Mouse (Mus musculus): Measurements from ENCODE around the gene Eif4b. TPM values are rescaled to one million over a fixed set of nuclear protein-coding genes. Genes with fewer than 3 reads are reported as not detected.

Eif4b gene
- total RNA-seq, 2 experiments from 2014 or later: 82.3 to 204 TPM

- peak; percentile 50 for ATAC-seq (ENCODE audit: poor library complexity, severe bottlenecking)
These were observed 42.2 kb downstream of the Eif4b start for GRCm38 (mm10) chr15:102115731-102116231.

DNA sequence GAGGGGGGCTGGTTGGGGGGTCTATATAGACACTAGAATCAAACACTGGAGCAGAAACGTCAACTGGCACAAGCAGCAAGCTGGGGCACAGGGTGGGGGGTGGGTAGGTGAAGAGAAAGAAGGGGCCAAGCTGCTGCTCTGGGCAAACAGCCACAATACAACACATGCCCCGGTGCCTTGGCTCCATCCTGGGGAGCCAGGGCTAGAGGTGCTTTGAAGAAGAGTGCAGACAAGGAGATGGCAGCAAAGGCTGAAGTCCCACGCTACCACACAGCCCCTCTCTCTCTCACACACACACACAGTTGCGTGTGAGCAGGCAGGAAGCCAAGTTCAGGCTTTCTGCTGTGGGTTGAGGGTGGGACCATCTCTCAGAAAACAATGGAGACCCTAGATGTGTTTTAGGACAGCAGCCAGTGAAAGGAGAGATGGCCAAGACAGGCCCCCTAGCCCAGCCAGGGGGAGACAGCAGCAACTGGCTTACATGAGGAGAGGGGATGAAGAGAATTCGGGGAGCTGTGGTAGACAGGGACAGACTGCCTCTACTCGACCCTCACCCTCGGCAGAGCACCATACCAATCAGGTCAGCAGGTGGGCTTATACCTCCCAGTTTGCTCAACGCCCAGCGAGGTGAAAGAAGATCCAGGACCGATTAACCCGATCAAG, 43.3 kb downstream of the Eif4b start:
- no peak for ATAC-seq (ENCODE audit: poor library complexity, severe bottlenecking)

DNA sequence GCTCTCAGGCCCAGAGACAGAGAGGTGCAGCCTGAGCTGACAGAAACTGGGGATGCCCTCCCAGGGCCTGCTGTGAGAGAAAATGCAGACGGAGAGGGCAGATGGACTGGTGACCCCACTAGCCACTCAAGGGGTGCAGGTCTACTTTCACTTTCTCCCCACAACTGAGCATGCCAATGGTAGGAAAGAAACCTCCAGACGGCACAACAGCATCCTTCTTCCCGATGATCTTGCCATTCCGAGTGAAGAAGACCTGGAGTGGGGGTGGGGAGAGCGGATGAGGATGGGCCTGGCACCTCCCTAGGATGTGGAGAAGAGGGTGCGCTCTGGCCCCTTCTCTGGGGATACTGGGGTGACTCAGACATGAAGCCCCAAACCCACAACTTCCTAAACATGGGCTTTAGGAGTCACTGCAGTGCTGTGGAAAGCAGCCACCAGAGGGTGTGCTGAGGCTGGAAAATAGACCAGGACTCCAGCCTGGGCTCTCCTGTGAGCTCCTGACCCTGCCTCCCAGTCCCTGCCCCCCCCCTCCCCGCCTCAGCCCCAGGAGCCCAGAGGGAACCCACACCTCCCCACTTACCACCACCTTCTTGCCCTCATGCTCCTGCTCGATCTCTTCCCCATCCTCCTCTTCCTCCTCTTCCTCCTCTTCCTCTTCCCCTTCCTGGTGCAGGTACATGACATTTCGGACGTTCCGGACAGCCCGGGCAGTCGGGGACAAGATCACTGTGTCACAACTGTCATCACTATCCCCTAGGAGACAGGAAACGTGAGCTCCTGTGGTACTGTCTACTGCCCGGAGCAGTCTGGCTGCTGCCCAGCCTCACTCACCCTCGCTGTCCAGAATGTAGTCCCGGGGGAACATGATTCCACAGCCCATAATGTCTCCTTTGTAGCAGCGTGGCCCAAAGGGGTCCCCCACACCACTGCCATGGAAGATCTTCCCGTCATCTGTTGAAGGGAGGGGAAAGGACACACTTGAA, 44.2 kb downstream of the Eif4b start:
- ATAC-seq (ENCODE audit: poor library complexity, severe bottlenecking): no peak

GRCm38 (mm10) chr15:102118591-102118990, 45.0 kb downstream of the Eif4b start:
- ATAC-seq (ENCODE audit: poor library complexity, severe bottlenecking): no peak

DNA sequence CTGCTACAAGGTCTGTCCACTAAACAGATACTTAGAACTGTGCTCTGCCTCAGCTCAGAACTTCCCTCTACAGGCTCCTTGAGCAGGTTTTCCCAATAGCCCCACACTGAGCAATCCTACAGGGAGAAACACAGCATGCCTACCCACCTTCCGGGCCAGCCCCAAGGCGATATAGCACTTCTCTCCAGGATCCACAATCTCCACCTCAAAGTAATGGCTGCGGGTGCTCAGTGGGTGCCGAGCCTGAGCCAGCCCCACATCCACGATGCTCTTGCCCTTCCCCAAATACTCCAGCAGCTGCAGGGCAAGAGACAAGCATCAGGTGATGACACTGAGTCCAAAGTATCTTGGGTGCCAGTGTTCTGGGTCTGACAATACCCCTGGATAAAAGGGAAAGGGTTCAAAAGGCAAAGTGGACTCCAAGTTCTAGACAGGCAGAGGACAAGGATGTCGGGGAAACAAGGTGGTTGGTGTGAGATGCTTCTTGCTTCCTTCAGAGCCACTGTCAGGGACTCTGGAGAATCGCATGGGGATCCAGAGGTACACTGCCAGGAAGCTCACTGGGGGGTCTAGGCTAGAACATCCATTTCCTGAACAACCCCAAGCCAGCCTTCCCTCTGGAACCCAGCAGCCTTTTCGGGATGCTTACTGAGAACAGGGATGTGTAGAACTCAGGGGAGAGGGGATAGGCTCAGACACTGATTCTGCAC, 45.7 kb downstream of the Eif4b start:
- no peak for ATAC-seq (ENCODE audit: poor library complexity, severe bottlenecking)

DNA sequence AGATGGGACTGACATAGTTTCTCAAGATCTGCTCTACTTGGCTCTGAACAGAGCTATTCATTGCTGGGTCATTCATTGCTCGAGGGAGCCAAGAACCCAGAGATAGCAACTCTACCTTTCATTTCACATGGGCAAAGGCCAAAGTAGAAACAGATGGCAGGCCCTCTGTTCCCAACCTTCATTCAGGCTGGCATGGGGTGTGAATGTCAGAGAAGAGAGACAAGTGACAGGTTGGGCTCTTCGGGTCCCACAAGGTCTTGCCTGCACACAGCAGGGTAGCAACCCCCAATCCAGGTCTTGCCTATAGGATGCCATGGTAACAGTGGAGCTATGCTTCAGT, 46.2 kb downstream of the Eif4b start:
- no peak for ATAC-seq (ENCODE audit: poor library complexity, severe bottlenecking)

- ATAC-seq (ENCODE audit: poor library complexity, severe bottlenecking): no peak
These were observed 47.0 kb downstream of the Eif4b start for GRCm38 (mm10) chr15:102120530-102120929.

- ATAC-seq (ENCODE audit: poor library complexity, severe bottlenecking): no peak
These were observed 52.7 kb downstream of the Eif4b start for GRCm38 (mm10) chr15:102126303-102126702.

DNA sequence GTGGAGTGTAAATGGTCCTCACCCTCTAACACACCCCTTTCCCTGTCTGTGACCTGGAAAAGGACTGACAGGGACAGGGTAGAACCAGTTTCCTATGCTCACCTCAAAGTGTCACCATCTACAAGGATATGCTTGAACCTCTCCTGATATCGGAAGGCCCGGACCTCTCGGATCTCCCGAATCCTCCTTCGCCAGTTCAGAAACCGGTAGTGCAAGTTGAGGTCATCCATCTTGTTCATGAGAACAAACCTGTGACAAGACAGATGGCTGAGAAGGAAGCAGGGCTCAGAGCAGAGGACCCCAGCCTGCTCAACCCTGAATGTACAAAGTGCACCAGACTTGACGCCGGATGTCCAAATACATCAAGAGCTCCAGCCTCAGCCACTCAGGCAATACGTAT, 59.7 kb downstream of the Eif4b start:
- ATAC-seq (ENCODE audit: poor library complexity, severe bottlenecking): no peak

- no peak for ATAC-seq (ENCODE audit: poor library complexity, severe bottlenecking)
These were observed 61.1 kb downstream of the Eif4b start for GRCm38 (mm10) chr15:102134709-102135108.

DNA sequence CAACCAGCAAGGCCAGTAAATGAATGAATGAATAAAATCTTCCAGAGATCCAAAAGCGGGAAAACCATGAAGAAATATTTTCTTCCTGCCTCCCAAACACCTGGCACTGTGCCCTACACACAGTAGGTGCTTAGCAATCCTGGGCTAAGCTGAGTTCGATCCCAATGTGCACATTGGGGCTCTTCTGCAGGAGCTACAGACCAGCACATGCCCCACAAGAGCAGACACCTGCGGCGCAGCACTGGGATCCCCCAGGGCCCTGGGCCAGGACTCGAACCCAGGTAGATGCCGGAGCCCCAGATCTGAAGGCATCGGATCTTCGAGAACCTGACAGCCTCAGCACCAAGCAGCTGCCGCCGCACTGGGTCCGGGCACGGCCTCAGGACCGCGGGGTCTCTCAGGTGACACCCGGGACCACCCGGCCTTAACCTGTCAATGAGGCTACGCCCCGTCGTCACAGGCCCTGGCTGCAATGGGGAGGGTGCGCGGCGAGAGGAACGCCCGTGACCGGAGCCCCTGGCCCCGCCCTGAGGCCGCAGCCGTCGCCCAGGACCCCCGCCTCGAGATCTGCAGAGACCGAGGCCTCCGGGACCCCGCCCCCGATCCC, 62.1 kb downstream of the Eif4b start:
- no peak for ATAC-seq (ENCODE audit: poor library complexity, severe bottlenecking)

GRCm38 (mm10) chr15:102136129-102136758, 62.7 kb downstream of the Eif4b start, which contains the start of gene Spryd3:
TSS of gene Spryd3 (minus strand) at chr15:102136234.
- ATAC-seq (ENCODE audit: poor library complexity, severe bottlenecking): peak; percentile 100

DNA sequence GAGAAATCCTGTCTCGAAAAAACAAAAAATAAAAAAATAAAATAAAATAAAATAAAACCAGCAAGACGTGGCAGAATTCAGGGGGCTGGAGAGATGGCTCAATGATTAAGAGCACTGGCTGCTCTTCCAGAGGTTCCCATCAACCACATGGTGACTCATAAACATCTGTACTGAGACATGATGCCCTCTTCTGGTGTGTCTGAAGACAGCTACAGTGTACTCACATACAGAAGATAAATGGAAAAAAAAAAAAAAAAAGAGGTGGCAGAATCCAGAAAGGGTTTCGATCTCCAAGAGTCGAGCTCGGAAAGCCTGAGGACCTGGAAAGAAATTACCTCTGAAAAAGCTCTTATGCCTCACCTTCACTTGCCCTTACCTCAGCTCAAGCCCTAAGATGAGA, 67.5 kb downstream of the Eif4b start:
- ATAC-seq (ENCODE audit: poor library complexity, severe bottlenecking): no peak

DNA sequence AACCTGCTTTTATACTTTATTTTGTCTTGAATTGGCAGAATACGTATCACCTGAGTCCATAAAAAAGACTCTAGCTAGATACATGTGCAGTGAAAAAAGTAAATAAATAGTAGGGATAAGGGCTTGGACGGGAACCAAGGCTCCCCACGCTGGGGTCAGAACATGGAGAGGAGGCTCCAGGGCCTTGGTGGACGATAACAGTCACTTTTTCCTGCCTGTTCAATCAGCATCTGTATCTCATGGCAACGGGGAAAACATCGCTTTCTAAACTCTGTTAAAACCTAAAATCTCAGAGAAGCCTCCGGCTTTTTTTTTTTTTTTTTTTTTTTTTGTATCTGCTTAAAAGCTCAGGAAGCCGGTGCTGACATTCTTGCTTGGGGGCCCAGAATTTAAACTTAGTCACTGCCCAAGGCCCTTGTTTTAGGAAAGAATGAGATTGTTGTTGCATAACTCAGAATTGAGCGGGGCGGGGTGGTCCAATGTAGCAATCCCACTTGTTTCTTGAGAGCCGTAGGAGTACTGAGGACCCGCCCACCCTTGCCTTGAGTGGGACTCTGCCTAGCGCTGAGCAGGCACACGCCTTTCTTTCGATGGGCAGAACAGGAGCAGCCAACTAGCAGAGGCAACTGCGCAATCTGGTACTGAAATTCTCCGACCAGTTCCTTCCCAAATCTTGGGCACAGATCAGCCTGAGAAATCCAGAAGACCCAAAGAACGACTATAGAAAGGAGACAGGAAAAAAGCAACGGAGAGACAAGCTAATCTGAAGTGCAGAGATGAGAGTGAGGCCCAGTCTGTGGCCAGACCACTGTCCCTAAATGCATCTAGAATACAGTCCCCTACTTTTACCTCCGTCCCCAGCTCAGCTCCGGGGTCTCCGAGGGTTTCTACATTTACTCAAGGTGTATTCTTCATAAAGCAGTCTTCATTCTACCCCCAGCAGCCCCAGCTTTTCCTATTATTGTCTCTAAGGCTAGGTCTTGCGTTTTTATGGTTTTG, 69.6 kb downstream of the Eif4b start:
- peak; percentile 76 for ATAC-seq (ENCODE audit: poor library complexity, severe bottlenecking)

DNA sequence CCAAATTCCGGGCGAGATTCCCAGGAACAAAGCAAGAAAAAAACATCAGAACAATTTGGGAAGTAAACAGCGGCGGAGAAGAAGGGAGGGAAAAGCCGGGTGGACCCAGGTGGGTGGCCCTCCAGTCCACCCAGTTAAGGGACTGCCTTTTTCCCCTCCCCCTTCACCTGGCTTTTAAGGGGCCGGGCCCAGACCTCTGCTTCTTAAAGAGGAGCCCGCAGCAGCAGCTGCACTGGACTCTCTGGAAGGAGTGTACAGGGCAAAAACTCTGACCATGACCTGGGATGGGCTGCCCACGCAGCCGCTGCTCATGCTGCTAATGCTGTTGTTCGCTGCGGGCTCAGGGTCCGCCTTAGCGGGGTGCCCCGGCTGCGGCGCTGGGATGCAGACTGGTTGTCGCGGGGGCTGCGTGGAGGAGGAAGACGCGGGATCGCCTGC, 70.7 kb downstream of the Eif4b start, which contains the start of gene Igfbp6:
TSS of gene Igfbp6 (plus strand) at position 89 of the 438 bp plus-strand sequence.
- no peak for ATAC-seq (ENCODE audit: poor library complexity, severe bottlenecking)

DNA sequence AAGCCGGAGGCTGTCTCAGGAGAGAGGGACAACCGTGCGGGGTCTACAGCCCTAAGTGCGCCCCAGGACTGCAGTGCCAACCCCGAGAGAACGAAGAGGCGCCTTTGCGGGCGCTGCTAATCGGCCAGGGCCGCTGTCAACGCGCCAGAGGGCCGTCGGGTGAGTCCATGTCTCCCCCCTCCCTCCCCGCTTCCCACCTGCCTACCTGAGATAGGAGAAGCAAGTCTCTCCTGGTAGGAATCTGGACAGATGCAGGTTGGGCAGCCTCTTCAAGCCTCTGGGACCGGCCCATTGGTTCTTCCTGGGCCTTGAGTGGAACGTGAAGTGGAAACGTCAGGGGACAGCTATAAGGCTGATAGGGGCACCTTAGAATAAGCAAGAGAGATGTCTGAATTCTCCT, 71.2 kb downstream of the Eif4b start:
- ATAC-seq (ENCODE audit: poor library complexity, severe bottlenecking): no peak

GRCm38 (mm10) chr15:102145330-102145729, 71.8 kb downstream of the Eif4b start:
- ATAC-seq (ENCODE audit: poor library complexity, severe bottlenecking): no peak

DNA sequence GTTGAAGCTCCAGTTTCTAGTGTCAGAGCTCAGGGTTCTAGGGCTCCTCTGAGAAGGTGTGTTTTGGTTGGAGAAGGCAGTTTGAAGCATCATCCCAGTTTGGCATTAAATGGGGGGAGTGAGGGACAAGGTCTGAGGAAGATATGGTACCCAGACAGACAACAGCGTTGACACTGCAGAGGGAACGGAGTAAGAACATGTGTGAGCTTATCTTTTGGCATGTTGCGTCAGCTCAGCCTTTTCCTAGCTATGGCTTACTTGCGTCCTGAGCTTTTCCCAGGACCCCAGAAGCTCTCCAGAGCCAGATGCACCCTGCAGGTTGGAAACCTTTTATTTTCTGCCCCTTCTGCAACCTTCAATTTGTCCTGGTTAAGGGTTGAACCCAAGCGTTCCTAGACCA, 72.5 kb downstream of the Eif4b start:
- ATAC-seq (ENCODE audit: poor library complexity, severe bottlenecking): no peak

Measured in megakaryocyte, adult 5-6 weeks (primary cell).